17 mouse cellular contexts compared by ENCODE assay signal in the genomic region with DNA sequence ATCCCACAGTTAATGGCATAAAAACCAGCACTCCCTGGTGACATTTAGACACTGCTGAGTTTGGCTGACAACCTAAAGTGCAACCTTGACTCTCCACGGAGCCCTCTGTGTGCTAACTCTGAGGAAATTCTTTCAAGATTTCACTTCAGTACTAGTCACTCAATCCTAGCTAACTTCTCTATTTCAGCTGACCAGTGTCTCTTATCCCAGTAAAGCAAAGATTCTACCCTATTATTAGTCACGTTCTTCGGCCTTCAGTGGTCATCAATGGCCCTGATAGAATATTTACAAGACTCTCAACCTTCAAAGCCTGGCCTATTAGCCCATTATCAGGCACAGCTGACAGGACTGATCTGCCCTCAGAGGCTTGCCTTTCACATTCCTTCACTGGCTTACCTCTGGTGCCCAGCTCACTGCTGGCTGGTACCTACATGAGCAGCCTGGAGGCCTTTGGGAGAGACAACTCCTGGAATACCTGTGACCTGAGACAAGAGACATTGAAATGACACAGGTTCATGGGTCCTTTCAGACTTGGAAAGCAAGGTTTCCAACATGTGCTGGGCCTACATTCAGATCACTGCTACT.
"Had no signal": no experiment of that assay in that cellular context is flagged by ENCODE, and none has a peak within 500 bp of the region (broad histone marks: within the 10 kb centered on the region; RNA-seq: fewer than 3 reads in every experiment).

No protein-coding gene starts in this region.

- H3K4me2 ChIP-seq: lung, embryonic 15.5 days; midbrain, embryonic 12.5 days; neural tube, embryonic 12.5 days; stomach, embryonic 15.5 days had no signal

- H3K9ac ChIP-seq: liver, postnatal 0 days; lung, embryonic 15.5 days; midbrain, embryonic 12.5 days; neural tube, embryonic 12.5 days; stomach, embryonic 15.5 days had no signal

- DNase-seq: liver, postnatal 0 days; lung, adult 2 months; lung, postnatal 14 days; lung, postnatal 36 days; midbrain, embryonic 14.5 days; right cerebral cortex, postnatal 14 days; thymus, adult 2 months; thymus, postnatal 25 days; thymus, postnatal 4 days had no signal

- H3K27me3 ChIP-seq: lung, embryonic 15.5 days; midbrain, embryonic 12.5 days; neural tube, embryonic 12.5 days; stomach, embryonic 15.5 days had no signal

- H3K27ac ChIP-seq: lung, embryonic 15.5 days; macrophage; midbrain, embryonic 12.5 days; neural tube, embryonic 12.5 days; stomach, embryonic 15.5 days; stomach, postnatal 0 days had no signal

- H3K36me3 ChIP-seq: lung, embryonic 15.5 days; midbrain, embryonic 12.5 days; neural tube, embryonic 12.5 days; stomach, embryonic 15.5 days had no signal

- H3K4me3 ChIP-seq: lung, embryonic 15.5 days; megakaryocyte, embryonic 14.5 days; midbrain, embryonic 12.5 days; neural tube, embryonic 12.5 days; stomach, embryonic 15.5 days had no signal

- H3K4me1 ChIP-seq: lung, embryonic 15.5 days; megakaryocyte, embryonic 14.5 days; midbrain, embryonic 12.5 days; neural tube, embryonic 12.5 days; stomach, embryonic 15.5 days had no signal

- ATAC-seq: lung, postnatal 0 days had no signal

- H3K9me3 ChIP-seq: lung, embryonic 15.5 days; midbrain, embryonic 12.5 days; neural tube, embryonic 12.5 days; stomach, embryonic 15.5 days had no signal
